Comparison of ENCODE assay signal across 16 mouse cellular contexts in the genomic region with DNA sequence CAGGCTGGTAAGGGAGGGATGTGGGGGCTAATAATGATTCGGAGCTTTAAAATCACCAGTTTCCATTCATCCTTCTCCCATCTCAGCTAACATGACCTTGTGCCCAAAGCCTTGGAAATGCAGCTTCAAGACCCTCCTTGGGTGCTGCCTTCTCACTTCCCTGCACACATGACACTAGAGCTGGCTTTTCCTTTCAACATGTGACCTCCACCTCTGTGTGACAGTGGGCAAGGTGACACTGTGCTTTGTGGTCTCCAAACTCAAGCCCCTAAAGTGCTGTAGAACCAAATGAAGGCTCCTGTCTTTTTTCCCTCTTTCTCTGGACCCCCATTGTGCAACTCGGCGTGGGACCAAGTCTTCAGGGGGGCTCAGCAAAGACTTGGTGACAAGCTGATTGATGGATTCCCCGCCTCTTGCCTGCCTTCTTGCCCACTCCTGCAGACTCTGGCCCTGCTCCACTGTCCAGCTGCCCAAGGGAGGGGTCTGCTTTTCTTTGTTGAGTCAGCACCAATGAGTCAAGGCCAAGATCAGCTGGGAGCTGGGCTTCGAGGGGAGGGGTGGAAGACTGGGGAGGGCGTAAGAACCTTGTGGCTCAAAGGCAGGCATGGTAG. TPM values are rescaled to one million over a fixed set of nuclear protein-coding genes. Genes with fewer than 3 reads are reported as not detected.
A peak's percentile ranks its signal among the peaks of the same experiment; 100 is the strongest.
DNase-seq lines count a peak whose midpoint lies in the region; ATAC-seq and TF ChIP-seq lines count a peak whose summit lies in the region.
"Had no signal": no experiment of that assay in that cellular context is flagged by ENCODE, and none has a peak within 500 bp of the region (broad histone marks: within the 10 kb centered on the region; RNA-seq: fewer than 3 reads in every experiment).

No protein-coding gene starts in this region.

- H3K4me1 ChIP-seq in forebrain, embryonic 10.5 days: peaks cover 30% of the 10 kb centered on the region
- peaks cover 3% of the 10 kb centered on the region; the same call in 1 of the 2 replicates for H3K4me1 ChIP-seq in forebrain, embryonic 11.5 days (replicated peaks; ENCODE audit: control insufficient read depth, insufficient read depth, low read length)
- no peaks in the 10 kb centered on the region for H3K4me1 ChIP-seq in stomach, embryonic 14.5 days (ENCODE audit: control insufficient read depth, insufficient read depth, low read length)
- H3K4me1 ChIP-seq in stomach, postnatal 0 days (replicated peaks; ENCODE audit: control insufficient read depth, insufficient read depth): no peaks in the 10 kb centered on the region
- no peaks in the 10 kb centered on the region for H3K4me1 ChIP-seq in midbrain, embryonic 14.5 days (ENCODE audit: control insufficient read depth, insufficient read depth, low read length)
- H3K4me1 ChIP-seq in liver, embryonic 11.5 days (replicated peaks; ENCODE audit: control insufficient read depth, insufficient read depth, low read length): no peaks in the 10 kb centered on the region
- H3K4me1 ChIP-seq: intestine, embryonic 15.5 days had no signal

- no peak overlapping the region for H3K4me2 ChIP-seq in forebrain, embryonic 11.5 days (ENCODE audit: low read depth, low read length, severe bottlenecking)
- no peak overlapping the region for H3K4me2 ChIP-seq in stomach, embryonic 14.5 days (replicated peaks; ENCODE audit: low read depth, low read length)
- no peak overlapping the region for H3K4me2 ChIP-seq in stomach, postnatal 0 days (replicated peaks; ENCODE audit: low read depth)
- H3K4me2 ChIP-seq in midbrain, embryonic 14.5 days (ENCODE audit: low read length): no peak overlapping the region
- H3K4me2 ChIP-seq in liver, embryonic 11.5 days: no peak overlapping the region
- H3K4me2 ChIP-seq: intestine, embryonic 15.5 days had no signal

- H3K9ac ChIP-seq in forebrain, embryonic 11.5 days (ENCODE audit: low read length): no peak overlapping the region
- no peak overlapping the region for H3K9ac ChIP-seq in stomach, embryonic 14.5 days (replicated peaks; ENCODE audit: low read depth, low read length)
- H3K9ac ChIP-seq in stomach, postnatal 0 days (ENCODE audit: low read length): no peak overlapping the region
- no peak overlapping the region for H3K9ac ChIP-seq in midbrain, embryonic 14.5 days (replicated peaks; ENCODE audit: low read length)
- no peak overlapping the region for H3K9ac ChIP-seq in liver, embryonic 11.5 days (ENCODE audit: low read depth, low read length)
- H3K9ac ChIP-seq: intestine, embryonic 15.5 days; liver, embryonic 14.5 days had no signal

- peak overlapping the region; percentile 44 for H3K27ac ChIP-seq in forebrain, embryonic 10.5 days
- H3K27ac ChIP-seq in forebrain, embryonic 11.5 days (ENCODE audit: low read depth, low read length): no peak overlapping the region
- no peak overlapping the region for H3K27ac ChIP-seq in stomach, embryonic 14.5 days (ENCODE audit: low read length)
- no peak overlapping the region for H3K27ac ChIP-seq in stomach, postnatal 0 days (replicated peaks)
- H3K27ac ChIP-seq in midbrain, embryonic 14.5 days (replicated peaks; ENCODE audit: low read depth, low read length): no peak overlapping the region
- no peak overlapping the region for H3K27ac ChIP-seq in liver, embryonic 11.5 days (ENCODE audit: low read depth, low read length)
- H3K27ac ChIP-seq: intestine, embryonic 15.5 days; liver, embryonic 14.5 days; macrophage had no signal

- H3K9me3 ChIP-seq in forebrain, embryonic 10.5 days: no peaks in the 10 kb centered on the region
- no peaks in the 10 kb centered on the region for H3K9me3 ChIP-seq in forebrain, embryonic 11.5 days (ENCODE audit: control insufficient read depth, low read length)
- no peaks in the 10 kb centered on the region for H3K9me3 ChIP-seq in stomach, embryonic 14.5 days (ENCODE audit: control insufficient read depth, low read depth, low read length)
- H3K9me3 ChIP-seq in stomach, postnatal 0 days (ENCODE audit: control insufficient read depth, low read length): no peaks in the 10 kb centered on the region
- no peaks in the 10 kb centered on the region for H3K9me3 ChIP-seq in midbrain, embryonic 14.5 days (ENCODE audit: control insufficient read depth, low read length)
- H3K9me3 ChIP-seq in liver, embryonic 11.5 days (ENCODE audit: control insufficient read depth, low read length): no peaks in the 10 kb centered on the region
- H3K9me3 ChIP-seq: intestine, embryonic 15.5 days had no signal

- no peak overlapping the region for H3K4me3 ChIP-seq in forebrain, embryonic 10.5 days
- H3K4me3 ChIP-seq in forebrain, embryonic 11.5 days (ENCODE audit: low read depth, low read length): no peak overlapping the region
- H3K4me3 ChIP-seq in stomach, embryonic 14.5 days (ENCODE audit: low read depth, low read length): no peak overlapping the region
- no peak overlapping the region for H3K4me3 ChIP-seq in stomach, postnatal 0 days (ENCODE audit: low read depth, low read length)
- H3K4me3 ChIP-seq in midbrain, embryonic 14.5 days (replicated peaks; ENCODE audit: low read depth, low read length): no peak overlapping the region
- H3K4me3 ChIP-seq in liver, embryonic 11.5 days (ENCODE audit: low read depth, low read length): no peak overlapping the region
- H3K4me3 ChIP-seq: intestine, embryonic 15.5 days had no signal

- ATAC-seq in forebrain, embryonic 11.5 days (replicated peaks; ENCODE audit: low FRiP score): no peak
- peak; percentile 12; the same call in 1 of the 2 replicates for ATAC-seq in stomach, embryonic 14.5 days (ENCODE audit: insufficient number of reproducible peaks, insufficient read depth, low FRiP score, low read depth)
- ATAC-seq in stomach, postnatal 0 days (ENCODE audit: low FRiP score, low TSS enrichment): no peak
- ATAC-seq in midbrain, embryonic 14.5 days (ENCODE audit: low FRiP score, low TSS enrichment): no peak; the same call in 1 of the 2 replicates
- ATAC-seq in liver, embryonic 11.5 days (replicated peaks; ENCODE audit: low FRiP score): no peak
- ATAC-seq: activated CD4-positive, CD25-positive, alpha-beta regulatory T cell, adult 4 months; intestine, embryonic 15.5 days had no signal

- H3K27me3 ChIP-seq in forebrain, embryonic 10.5 days (ENCODE audit: poor library complexity, severe bottlenecking): no peaks in the 10 kb centered on the region
- H3K27me3 ChIP-seq in forebrain, embryonic 11.5 days (ENCODE audit: control insufficient read depth, insufficient read depth, low read length): no peaks in the 10 kb centered on the region
- H3K27me3 ChIP-seq in stomach, embryonic 14.5 days (ENCODE audit: control insufficient read depth, insufficient read depth, low read length): no peaks in the 10 kb centered on the region
- H3K27me3 ChIP-seq in stomach, postnatal 0 days (ENCODE audit: control insufficient read depth, insufficient read depth, low read length): no peaks in the 10 kb centered on the region
- H3K27me3 ChIP-seq in midbrain, embryonic 14.5 days (ENCODE audit: control insufficient read depth, insufficient read depth, low read length): no peaks in the 10 kb centered on the region
- H3K27me3 ChIP-seq in liver, embryonic 11.5 days (replicated peaks; ENCODE audit: control insufficient read depth, insufficient read depth, low read length): no peaks in the 10 kb centered on the region
- H3K27me3 ChIP-seq: intestine, embryonic 15.5 days had no signal

- no peak for TF ChIP-seq EP300 in stomach, postnatal 0 days (optimal IDR thresholded peaks at IDR 0.05)

- H3K36me3 ChIP-seq in forebrain, embryonic 10.5 days (replicated peaks): peaks cover 34% of the 10 kb centered on the region
- H3K36me3 ChIP-seq in forebrain, embryonic 11.5 days (ENCODE audit: control insufficient read depth, insufficient read depth, low read length): no peaks in the 10 kb centered on the region
- H3K36me3 ChIP-seq in stomach, embryonic 14.5 days (ENCODE audit: control insufficient read depth, insufficient read depth, low read length): peaks cover 3% of the 10 kb centered on the region; the same call in 1 of the 2 replicates
- H3K36me3 ChIP-seq in stomach, postnatal 0 days (ENCODE audit: control insufficient read depth, insufficient read depth, low read length): no peaks in the 10 kb centered on the region; the same call in 1 of the 2 replicates
- H3K36me3 ChIP-seq in midbrain, embryonic 14.5 days (ENCODE audit: control insufficient read depth, insufficient read depth, low read length): peaks cover 17% of the 10 kb centered on the region; the same call in 1 of the 2 replicates
- no peaks in the 10 kb centered on the region; the same call in 1 of the 2 replicates for H3K36me3 ChIP-seq in liver, embryonic 11.5 days (ENCODE audit: control insufficient read depth, insufficient read depth, low read length)

- DNase-seq in forebrain, embryonic 10.5 days (ENCODE audit: extremely low spot score, low spot score): no peak
- no peak for DNase-seq in forebrain, embryonic 11.5 days (ENCODE audit: low spot score)
- DNase-seq in stomach, postnatal 0 days (ENCODE audit: low spot score): no peak
- DNase-seq in midbrain, embryonic 14.5 days: peak; percentile 33
- no peak for DNase-seq in natural killer cell, adult 2 months (ENCODE audit: low spot score in 2 of 2)
- no peak for DNase-seq in heart, adult 9 months (ENCODE audit: low spot score in 2 of 2)
- DNase-seq in liver, embryonic 11.5 days (ENCODE audit: low spot score): no peak
- DNase-seq: cerebellum, postnatal 36 days; gastrocnemius, postnatal 14 days had no signal

- 63% methylated on average over 6 of the region's 6 CpGs for WGBS in forebrain, embryonic 10.5 days
- 47% methylated on average over 6 of the region's 6 CpGs for WGBS in forebrain, embryonic 11.5 days
- WGBS in stomach, embryonic 14.5 days: 46% methylated on average over 6 of the region's 6 CpGs
- WGBS in stomach, postnatal 0 days: 63% methylated on average over 6 of the region's 6 CpGs
- WGBS in midbrain, embryonic 14.5 days: 29% methylated on average over 6 of the region's 6 CpGs
- WGBS in liver, embryonic 11.5 days: 69% methylated on average over 6 of the region's 6 CpGs

- TF ChIP-seq CTCF in stomach, postnatal 0 days (IDR thresholded peaks at IDR 0.05; ENCODE audit: low read depth): no peak

RNA-seq across cellular contexts. Expression of a gene that starts 9.1 kb away (rescaled TPM):
- polyA plus RNA-seq in forebrain, embryonic 10.5 days (2016; fragmentation: Nextera tagmentation; extraction: Ambion mirVana): 1,402 and 1,403 TPM in 2 replicates
- polyA plus RNA-seq in forebrain, embryonic 11.5 days (2014; fragmentation: Nextera tagmentation; extraction: Ambion mirVana): 1,332 and 1,456 TPM in 2 replicates
- polyA plus RNA-seq in stomach, embryonic 14.5 days (2014; fragmentation: Nextera tagmentation; extraction: Ambion mirVana): 2,303 and 2,476 TPM in 2 replicates
- polyA plus RNA-seq in stomach, postnatal 0 days (2015; fragmentation: Nextera tagmentation; extraction: Ambion mirVana): 2,096 and 2,231 TPM in 2 replicates
- 1,162 and 1,243 TPM in 2 replicates for polyA plus RNA-seq in midbrain, embryonic 14.5 days (2014; fragmentation: Nextera tagmentation; extraction: Ambion mirVana)
- polyA plus RNA-seq in liver, embryonic 11.5 days (2014; fragmentation: Nextera tagmentation; extraction: Ambion mirVana): 1,988 and 2,199 TPM in 2 replicates

RNA-seq across cellular contexts. Expression of a gene that starts 19.8 kb away (rescaled TPM):
- polyA plus RNA-seq in forebrain, embryonic 10.5 days (2016; fragmentation: Nextera tagmentation; extraction: Ambion mirVana): not detected in 2 replicates
- not detected in 2 replicates for polyA plus RNA-seq in forebrain, embryonic 11.5 days (2014; fragmentation: Nextera tagmentation; extraction: Ambion mirVana)
- not detected in 2 replicates for polyA plus RNA-seq in stomach, embryonic 14.5 days (2014; fragmentation: Nextera tagmentation; extraction: Ambion mirVana)
- not detected in 2 replicates for polyA plus RNA-seq in stomach, postnatal 0 days (2015; fragmentation: Nextera tagmentation; extraction: Ambion mirVana)
- not detected in 2 replicates for polyA plus RNA-seq in midbrain, embryonic 14.5 days (2014; fragmentation: Nextera tagmentation; extraction: Ambion mirVana)
- not detected in 2 replicates for polyA plus RNA-seq in liver, embryonic 11.5 days (2014; fragmentation: Nextera tagmentation; extraction: Ambion mirVana)
- polyA plus RNA-seq: activated CD4-positive, CD25-positive, alpha-beta regulatory T cell, adult 4 months; heart, embryonic 14.5 days; intestine, embryonic 15.5 days; large intestine, adult 2 months; liver, embryonic 14.5 days; macrophage had no signal
